Mouse (Mus musculus) ES-E14 (cell line): ENCODE results near the gene Zcchc4.

Experiments
- CHD2 ChIP-seq: IDR thresholded peaks from 2 replicates; pipeline ENCODE4 v1.6.1; 2014; ENCODE audit warnings: mild to moderate bottlenecking, low read depth, low read length, inconsistent platforms
- HCFC1 ChIP-seq: IDR thresholded peaks from 2 replicates; pipeline ENCODE4 v1.6.1; 2012; ENCODE audit warnings: low read length, inconsistent platforms, borderline replicate concordance; ENCODE audit not compliant: insufficient read depth
- MAFK ChIP-seq: IDR thresholded peaks from 2 replicates; pipeline ENCODE4 v1.6.1; 2014; ENCODE audit warnings: mild to moderate bottlenecking, low read depth, low read length, inconsistent platforms; ENCODE audit not compliant: insufficient read depth
- ZNF384 ChIP-seq: IDR thresholded peaks from 2 replicates; pipeline ENCODE4 v1.6.1; 2012; ENCODE audit warnings: low read depth, low read length, inconsistent platforms

- TF ChIP-seq MAFK = peak; percentile 86
- no peak for TF ChIP-seq ZNF384
- TF ChIP-seq CHD2 = no peak
- no peak for TF ChIP-seq HCFC1
These were observed 80.5 kb downstream of the Zcchc4 start for GRCm38 (mm10) chr5:52855727-52856126.
